Mouse (Mus musculus): ENCODE results near the gene Adgrf5. TPM values are rescaled to one million over a fixed set of nuclear protein-coding genes. Genes with fewer than 3 reads are reported as not detected.
"Not testable (repeated sequence)": the region's sequence is repeated elsewhere in the genome, so short reads cannot be mapped to it uniquely, and the experiment has no call there.

Gene Adgrf5
- 10 to 100 TPM; 26.3 to 27.4 TPM for total RNA-seq (2021)
- long read RNA-seq, partial matches to known transcripts, result 2 of 5 reads
- long read RNA-seq, other reads (novel, unspliced or antisense), result 3 of 5 reads

GRCm38 (mm10) chr17:43359826-43360619 lies at the start of gene Adgrf5:
Gene Adgrf5 (plus strand): TSS chr17:43360451.
- DNase-seq (ENCODE audit: low spot score in 2 of 2), result no peak

GRCm38 (mm10) chr17:43325986-43326671 lies 34.1 kb upstream of the Adgrf5 start:
- DNase-seq (ENCODE audit: low spot score in 2 of 2), result no peak

GRCm38 (mm10) chr17:43326726-43327700 lies 33.2 kb upstream of the Adgrf5 start:
- peak; percentile 20 to 46 for DNase-seq (ENCODE audit: low spot score in 2 of 2)

- DNase-seq (ENCODE audit: low spot score in 2 of 2), result no peak
These were observed 32.4 kb upstream of the Adgrf5 start for GRCm38 (mm10) chr17:43327810-43328209.

- DNase-seq (ENCODE audit: low spot score in 2 of 2), result no peak
These were observed 31.0 kb upstream of the Adgrf5 start for GRCm38 (mm10) chr17:43329216-43329615.

- DNase-seq (ENCODE audit: low spot score in 2 of 2), result no peak
These were observed 30.5 kb upstream of the Adgrf5 start for GRCm38 (mm10) chr17:43329761-43330183.

GRCm38 (mm10) chr17:43332686-43333085 lies 27.6 kb upstream of the Adgrf5 start:
- DNase-seq (ENCODE audit: low spot score in 2 of 2), result no peak

GRCm38 (mm10) chr17:43334074-43334473 lies 26.2 kb upstream of the Adgrf5 start:
- DNase-seq (ENCODE audit: low spot score in 2 of 2), result no peak

GRCm38 (mm10) chr17:43337643-43338042 lies 22.6 kb upstream of the Adgrf5 start:
- DNase-seq (ENCODE audit: low spot score in 2 of 2), result no peak

- DNase-seq (ENCODE audit: low spot score in 2 of 2), result no peak
These were observed 22.0 kb upstream of the Adgrf5 start for GRCm38 (mm10) chr17:43338279-43338678.

GRCm38 (mm10) chr17:43346499-43346898 lies 13.8 kb upstream of the Adgrf5 start:
- not testable (repeated sequence) for DNase-seq (ENCODE audit: low spot score in 2 of 2)

GRCm38 (mm10) chr17:43357902-43358539 lies 2.2 kb upstream of the Adgrf5 start:
- DNase-seq (ENCODE audit: low spot score in 2 of 2), result no peak

- DNase-seq (ENCODE audit: low spot score in 2 of 2), result no peak
These were observed 770 bp downstream of the Adgrf5 start for GRCm38 (mm10) chr17:43361021-43361420.

GRCm38 (mm10) chr17:43362362-43362761 lies 2.1 kb downstream of the Adgrf5 start:
- DNase-seq (ENCODE audit: low spot score in 2 of 2), result no peak

- DNase-seq (ENCODE audit: low spot score in 2 of 2), result no peak
These were observed 2.6 kb downstream of the Adgrf5 start for GRCm38 (mm10) chr17:43362881-43363280.

GRCm38 (mm10) chr17:43363921-43364320 lies 3.7 kb downstream of the Adgrf5 start:
- DNase-seq (ENCODE audit: low spot score in 2 of 2), result no peak

GRCm38 (mm10) chr17:43365297-43365696 lies 5.0 kb downstream of the Adgrf5 start:
- DNase-seq (ENCODE audit: low spot score in 2 of 2), result no peak

- no peak for DNase-seq (ENCODE audit: low spot score in 2 of 2)
These were observed 6.2 kb downstream of the Adgrf5 start for GRCm38 (mm10) chr17:43366486-43366885.

- DNase-seq (ENCODE audit: low spot score in 2 of 2), result no peak
These were observed 7.9 kb downstream of the Adgrf5 start for GRCm38 (mm10) chr17:43368171-43368576.

GRCm38 (mm10) chr17:43372604-43373003 lies 12.4 kb downstream of the Adgrf5 start:
- no peak for DNase-seq (ENCODE audit: low spot score in 2 of 2)

- no peak for DNase-seq (ENCODE audit: low spot score in 2 of 2)
These were observed 13.8 kb downstream of the Adgrf5 start for GRCm38 (mm10) chr17:43374020-43374419.
